Mouse (Mus musculus): ENCODE results near the gene Trim40. TPM values are rescaled to one million over a fixed set of nuclear protein-coding genes. Genes with fewer than 3 reads are reported as not detected.

Gene Trim40
- polyA plus RNA-seq (2015; fragmentation: Nextera tagmentation; extraction: Ambion mirVana), result 0.06 and 0.08 TPM in 2 replicates

GRCm38 (mm10) chr17:36890073-36890903, at the start of gene Trim40:
TSS of gene Trim40 (minus strand) at chr17:36890123.
- Histone ChIP-seq H3K4me2 (no peak within 1 kb of the TSS), H3K4me1 (no peaks in the 10 kb centered on the region), H3K9ac (no peak within 1 kb of the TSS), H3K27ac (no peak within 1 kb of the TSS), H3K36me3 (no peaks in the 10 kb centered on the region), H3K27me3 (replicated peaks) (no peaks in the 10 kb centered on the region), H3K4me3 (replicated peaks) (no peak within 1 kb of the TSS), H3K9me3 (no peaks in the 10 kb centered on the region)
- WGBS, result 81% methylated on average over 5 of the region's 5 CpGs
- ATAC-seq (ENCODE audit: insufficient read depth, low FRiP score, low read depth), result no peak

GRCm38 (mm10) chr17:36938056-36938455, 48.1 kb upstream of the Trim40 start:
- no peak overlapping the region for H3K4me2 ChIP-seq
- peaks cover 8% of the 10 kb centered on the region for H3K4me1 ChIP-seq
- H3K4me3 ChIP-seq (replicated peaks), result no peak overlapping the region
- no peaks in the 10 kb centered on the region for H3K9me3 ChIP-seq
- H3K27me3 ChIP-seq (replicated peaks), result peaks cover 25% of the 10 kb centered on the region
- no peak for ATAC-seq (ENCODE audit: insufficient read depth, low FRiP score, low read depth)
- H3K27ac ChIP-seq, result no peak overlapping the region
- no peak overlapping the region for H3K9ac ChIP-seq
- H3K36me3 ChIP-seq, result no peaks in the 10 kb centered on the region
- 58% methylated on average over 2 of the region's 2 CpGs for WGBS

GRCm38 (mm10) chr17:36931806-36932205, 41.9 kb upstream of the Trim40 start:
- Histone ChIP-seq H3K36me3 (no peaks in the 10 kb centered on the region), H3K9ac (no peak overlapping the region), H3K27ac (no peak overlapping the region), H3K4me3 (replicated peaks) (no peak overlapping the region), H3K4me1 (no peaks in the 10 kb centered on the region), H3K27me3 (replicated peaks) (no peaks in the 10 kb centered on the region), H3K4me2 (no peak overlapping the region), H3K9me3 (no peaks in the 10 kb centered on the region)
- no peak for ATAC-seq (ENCODE audit: insufficient read depth, low FRiP score, low read depth)
- WGBS, result 48% methylated on average over 2 of the region's 2 CpGs

GRCm38 (mm10) chr17:36931130-36931529, 41.2 kb upstream of the Trim40 start:
- no peak overlapping the region for H3K4me3 ChIP-seq (replicated peaks)
- 78% methylated on average over 4 of the region's 4 CpGs for WGBS
- H3K9ac ChIP-seq, result no peak overlapping the region
- no peak overlapping the region for H3K4me2 ChIP-seq
- H3K27ac ChIP-seq, result no peak overlapping the region
- H3K9me3 ChIP-seq, result no peaks in the 10 kb centered on the region
- H3K27me3 ChIP-seq (replicated peaks), result no peaks in the 10 kb centered on the region
- no peaks in the 10 kb centered on the region for H3K4me1 ChIP-seq
- no peaks in the 10 kb centered on the region for H3K36me3 ChIP-seq
- no peak for ATAC-seq (ENCODE audit: insufficient read depth, low FRiP score, low read depth)

- no peak for ATAC-seq (ENCODE audit: insufficient read depth, low FRiP score, low read depth)
- Histone ChIP-seq H3K9ac (no peak overlapping the region), H3K4me3 (replicated peaks) (no peak overlapping the region), H3K4me1 (no peaks in the 10 kb centered on the region), H3K9me3 (no peaks in the 10 kb centered on the region), H3K36me3 (no peaks in the 10 kb centered on the region), H3K27ac (no peak overlapping the region), H3K4me2 (no peak overlapping the region), H3K27me3 (replicated peaks) (no peaks in the 10 kb centered on the region)
- 56% methylated on average over 6 of the region's 6 CpGs for WGBS
Measured at GRCm38 (mm10) chr17:36930233-36930632, 40.3 kb upstream of the Trim40 start.

- Histone ChIP-seq H3K4me2 (no peak overlapping the region), H3K9ac (no peak overlapping the region), H3K27me3 (replicated peaks) (no peaks in the 10 kb centered on the region), H3K27ac (no peak overlapping the region), H3K4me3 (replicated peaks) (no peak overlapping the region), H3K4me1 (no peaks in the 10 kb centered on the region), H3K9me3 (no peaks in the 10 kb centered on the region), H3K36me3 (no peaks in the 10 kb centered on the region)
- ATAC-seq (ENCODE audit: insufficient read depth, low FRiP score, low read depth), result no peak
- 68% methylated on average over 12 of the region's 12 CpGs for WGBS
Measured at GRCm38 (mm10) chr17:36929236-36929932, 39.5 kb upstream of the Trim40 start.

GRCm38 (mm10) chr17:36927496-36928120, 37.7 kb upstream of the Trim40 start:
- no peak for ATAC-seq (ENCODE audit: insufficient read depth, low FRiP score, low read depth)
- Histone ChIP-seq H3K4me3 (replicated peaks) (no peak overlapping the region), H3K36me3 (no peaks in the 10 kb centered on the region), H3K4me1 (no peaks in the 10 kb centered on the region), H3K9ac (no peak overlapping the region), H3K27me3 (replicated peaks) (no peaks in the 10 kb centered on the region), H3K4me2 (no peak overlapping the region), H3K27ac (no peak overlapping the region), H3K9me3 (no peaks in the 10 kb centered on the region)
- 30% methylated on average over 10 of the region's 10 CpGs for WGBS

GRCm38 (mm10) chr17:36923491-36923890, 33.6 kb upstream of the Trim40 start:
- no peaks in the 10 kb centered on the region for H3K9me3 ChIP-seq
- no peak overlapping the region for H3K27ac ChIP-seq
- no peak overlapping the region for H3K4me2 ChIP-seq
- no peak for ATAC-seq (ENCODE audit: insufficient read depth, low FRiP score, low read depth)
- H3K4me3 ChIP-seq (replicated peaks), result no peak overlapping the region
- H3K27me3 ChIP-seq (replicated peaks), result no peaks in the 10 kb centered on the region
- no peak overlapping the region for H3K9ac ChIP-seq
- 57% methylated on average over 4 of the region's 4 CpGs for WGBS
- H3K36me3 ChIP-seq, result no peaks in the 10 kb centered on the region
- H3K4me1 ChIP-seq, result no peaks in the 10 kb centered on the region

- no peak for ATAC-seq (ENCODE audit: insufficient read depth, low FRiP score, low read depth)
Measured at GRCm38 (mm10) chr17:36922715-36923114, 32.8 kb upstream of the Trim40 start.

GRCm38 (mm10) chr17:36920239-36920638, 30.3 kb upstream of the Trim40 start:
- no peaks in the 10 kb centered on the region for H3K27me3 ChIP-seq (replicated peaks)
- whole genome bisulfite sequencing, result 38% methylated on average over 15 of the region's 15 CpGs
- H3K27ac ChIP-seq, result no peak overlapping the region
- H3K9me3 ChIP-seq, result no peaks in the 10 kb centered on the region
- H3K36me3 ChIP-seq, result no peaks in the 10 kb centered on the region
- no peak overlapping the region for H3K4me3 ChIP-seq (replicated peaks)
- no peak overlapping the region for H3K9ac ChIP-seq
- H3K4me1 ChIP-seq, result no peaks in the 10 kb centered on the region
- no peak overlapping the region for H3K4me2 ChIP-seq
- ATAC-seq (ENCODE audit: insufficient read depth, low FRiP score, low read depth), result peak; percentile 39; the same call in 1 of the 2 replicates

More at GRCm38 (mm10) chr17:36922715-36923114, 32.8 kb upstream of the Trim40 start:
- 74% methylated on average over 4 of the region's 4 CpGs for WGBS
- Histone ChIP-seq H3K27ac (no peak overlapping the region), H3K9ac (no peak overlapping the region), H3K4me3 (replicated peaks) (no peak overlapping the region), H3K9me3 (no peaks in the 10 kb centered on the region), H3K4me2 (no peak overlapping the region), H3K36me3 (no peaks in the 10 kb centered on the region), H3K4me1 (no peaks in the 10 kb centered on the region), H3K27me3 (replicated peaks) (no peaks in the 10 kb centered on the region)

GRCm38 (mm10) chr17:36915076-36915475, 25.2 kb upstream of the Trim40 start:
- no peak for ATAC-seq (ENCODE audit: insufficient read depth, low FRiP score, low read depth)
- H3K27ac ChIP-seq, result no peak overlapping the region
- 17% methylated on average over 9 of the region's 9 CpGs for WGBS
- H3K9me3 ChIP-seq, result no peaks in the 10 kb centered on the region
- no peak overlapping the region for H3K4me3 ChIP-seq (replicated peaks)
- no peaks in the 10 kb centered on the region for H3K4me1 ChIP-seq
- H3K36me3 ChIP-seq, result no peaks in the 10 kb centered on the region
- H3K27me3 ChIP-seq (replicated peaks), result no peaks in the 10 kb centered on the region
- H3K4me2 ChIP-seq, result no peak overlapping the region
- H3K9ac ChIP-seq, result no peak overlapping the region

GRCm38 (mm10) chr17:36914108-36914507, 24.2 kb upstream of the Trim40 start:
- 6% methylated on average over 2 of the region's 2 CpGs for WGBS
- Histone ChIP-seq H3K36me3 (no peaks in the 10 kb centered on the region), H3K4me3 (replicated peaks) (no peak overlapping the region), H3K9ac (no peak overlapping the region), H3K4me2 (no peak overlapping the region), H3K27ac (no peak overlapping the region), H3K27me3 (replicated peaks) (no peaks in the 10 kb centered on the region), H3K4me1 (no peaks in the 10 kb centered on the region), H3K9me3 (no peaks in the 10 kb centered on the region)
- ATAC-seq (ENCODE audit: insufficient read depth, low FRiP score, low read depth), result no peak
